Mouse (Mus musculus) WW6 (cell line): ENCODE results near the gene Dbi.

ENCODE experiments used
- DNase-seq: peaks from one replicate; pipeline ENCODE4 v3.0.0-alpha.2; 2013; ENCODE audit warnings: low read depth, low spot score

Dbi gene

DNA sequence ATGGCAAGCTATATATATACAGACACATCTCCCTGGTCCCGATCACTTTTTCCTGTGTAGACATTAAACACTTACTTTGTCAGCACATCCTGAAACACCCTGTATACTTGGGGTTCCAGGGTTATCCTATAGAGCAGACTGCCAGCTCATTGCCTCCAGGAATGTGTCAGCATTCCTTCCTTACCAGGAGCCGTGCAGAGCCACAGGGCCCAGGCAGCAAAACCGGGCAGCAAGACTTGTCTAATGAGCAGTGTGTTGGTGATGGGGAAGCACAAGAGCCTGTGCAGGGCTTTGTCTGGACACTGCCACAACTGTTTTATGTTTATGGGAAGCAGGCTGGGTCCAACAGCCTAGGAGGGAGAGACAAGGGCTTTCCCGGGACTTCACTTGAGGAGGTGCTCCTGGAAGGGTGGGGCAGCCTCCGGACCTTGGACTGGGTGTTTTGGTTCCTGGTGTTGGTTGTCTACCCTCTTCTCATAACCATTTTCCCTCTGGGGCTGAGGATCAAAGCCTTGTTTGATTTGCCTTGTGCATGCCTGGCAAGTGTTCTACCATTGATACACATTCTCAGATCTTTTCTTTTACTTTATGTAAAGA is 36.9 kb downstream of the Dbi start:
- DNase-seq: no peak

DNA sequence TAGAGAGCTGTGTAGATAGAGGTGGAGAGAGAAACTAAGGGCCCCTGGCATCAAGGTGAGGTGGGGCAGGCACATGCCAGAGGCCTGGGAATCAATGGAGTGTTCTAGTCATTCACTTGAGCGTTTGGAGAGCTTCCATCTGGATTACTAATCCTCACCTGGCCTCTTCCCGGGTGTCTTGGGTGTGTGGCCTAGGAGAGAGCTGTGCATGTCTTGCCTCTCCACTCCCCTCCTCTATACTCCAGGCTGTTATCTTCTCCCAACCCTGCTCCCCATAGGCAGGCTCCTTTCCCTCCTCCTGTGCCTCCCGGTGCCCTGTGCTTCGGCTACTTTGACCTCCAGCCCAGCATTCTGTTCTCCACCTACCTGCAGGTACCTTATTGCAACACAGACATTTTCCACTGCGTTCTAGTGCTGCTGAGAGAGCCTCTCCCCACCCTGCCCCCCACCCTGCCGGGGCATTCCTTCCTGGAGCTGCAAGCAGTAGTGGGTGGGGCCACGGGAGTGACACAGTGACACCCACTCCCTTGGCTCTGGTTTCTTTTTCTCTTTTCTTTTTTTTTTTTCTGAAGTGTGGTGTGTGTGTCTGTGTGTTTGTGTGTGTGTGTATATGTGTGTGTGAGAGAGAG is 37.8 kb downstream of the Dbi start:
- no peak for DNase-seq

DNA sequence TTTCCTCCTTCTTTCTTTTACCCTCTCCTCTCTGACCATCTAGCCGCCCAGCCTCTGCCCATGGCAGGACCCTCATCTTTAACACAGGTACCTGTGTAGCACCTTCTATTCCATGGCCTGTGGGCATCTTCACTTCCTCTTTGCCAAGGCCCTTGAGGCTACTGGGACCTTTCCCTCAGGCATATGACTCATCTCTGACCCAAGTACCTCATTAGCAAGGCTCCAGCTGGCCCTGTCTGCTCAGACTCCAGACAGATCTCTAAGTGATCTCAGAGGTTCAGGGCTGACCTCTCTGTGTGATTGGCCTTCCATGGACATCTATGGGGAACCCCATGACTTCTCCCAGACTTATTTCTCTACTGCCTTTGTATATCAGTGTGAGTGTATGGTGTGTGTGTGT is 40.2 kb downstream of the Dbi start:
- DNase-seq: no peak

DNA sequence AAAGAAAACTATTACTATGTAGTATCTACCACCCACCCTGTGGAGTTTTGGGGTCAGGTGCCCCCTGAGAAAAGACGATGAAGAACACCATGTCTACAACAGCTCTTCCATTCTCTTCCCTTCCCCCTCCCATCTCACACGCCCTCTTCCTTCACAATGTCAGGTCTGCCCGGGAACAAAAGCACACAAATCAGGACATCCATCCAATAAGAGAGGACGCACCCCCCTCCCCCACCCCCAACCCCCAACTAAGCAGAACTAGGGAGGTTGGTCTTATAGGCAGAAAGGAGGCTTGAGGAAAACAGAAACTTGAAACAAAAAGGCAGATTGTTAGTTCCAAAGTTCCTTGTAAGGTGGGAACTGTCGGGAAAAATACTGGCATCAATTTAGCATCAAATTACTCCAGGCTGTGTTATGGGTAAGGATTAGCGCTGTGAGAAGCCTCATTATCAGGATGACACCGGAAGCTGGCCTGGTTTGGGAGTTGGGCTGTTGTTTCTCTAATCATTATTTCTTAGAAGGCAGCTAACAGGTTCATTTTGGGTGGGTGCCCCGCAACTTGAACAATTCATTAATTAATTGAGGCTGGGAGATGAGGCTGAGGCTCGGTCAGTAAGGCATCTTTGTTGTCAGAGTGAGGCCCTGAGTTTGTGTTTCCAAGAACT is 43.0 kb downstream of the Dbi start:
- DNase-seq: no peak

DNA sequence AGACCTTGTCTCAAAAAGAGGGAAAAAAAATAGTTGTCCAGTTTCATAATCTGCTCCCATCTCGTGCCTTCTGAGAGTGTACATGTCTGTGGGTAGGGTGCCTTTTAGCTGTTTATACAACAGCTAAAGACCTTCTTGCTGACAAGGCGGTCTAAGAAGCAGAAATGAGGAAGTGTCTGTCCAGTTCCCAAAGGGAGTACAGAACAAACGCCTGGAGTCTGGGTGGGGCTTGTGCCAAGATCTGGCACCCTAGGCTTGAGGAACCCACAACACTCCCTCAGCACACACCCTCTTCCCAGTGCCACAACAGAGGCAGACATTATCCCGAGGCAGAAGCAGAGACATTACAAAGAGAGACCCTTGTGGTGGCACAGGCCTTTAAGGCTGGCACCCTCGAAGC is 45.4 kb downstream of the Dbi start:
- no peak for DNase-seq

DNA sequence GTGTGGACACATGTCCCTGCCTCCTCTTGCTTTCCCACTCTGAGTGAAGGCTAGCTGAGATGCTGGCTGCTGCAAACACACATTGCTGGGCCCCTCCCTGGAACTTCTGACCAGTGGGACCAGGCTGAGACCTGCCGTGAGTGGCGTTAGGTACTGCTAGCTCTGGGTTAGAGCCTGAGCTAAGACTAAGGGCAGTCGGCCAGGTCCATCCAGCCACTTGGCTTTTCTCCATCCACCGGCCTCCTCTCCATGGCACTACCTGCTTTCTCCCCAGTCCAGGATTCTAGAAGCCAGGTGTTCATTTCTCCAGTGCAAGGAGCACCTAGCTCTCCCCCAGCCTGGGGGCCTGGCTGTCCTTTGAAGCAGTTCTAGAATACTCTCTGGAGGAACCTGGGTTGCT is 45.9 kb downstream of the Dbi start:
- no peak for DNase-seq

DNA sequence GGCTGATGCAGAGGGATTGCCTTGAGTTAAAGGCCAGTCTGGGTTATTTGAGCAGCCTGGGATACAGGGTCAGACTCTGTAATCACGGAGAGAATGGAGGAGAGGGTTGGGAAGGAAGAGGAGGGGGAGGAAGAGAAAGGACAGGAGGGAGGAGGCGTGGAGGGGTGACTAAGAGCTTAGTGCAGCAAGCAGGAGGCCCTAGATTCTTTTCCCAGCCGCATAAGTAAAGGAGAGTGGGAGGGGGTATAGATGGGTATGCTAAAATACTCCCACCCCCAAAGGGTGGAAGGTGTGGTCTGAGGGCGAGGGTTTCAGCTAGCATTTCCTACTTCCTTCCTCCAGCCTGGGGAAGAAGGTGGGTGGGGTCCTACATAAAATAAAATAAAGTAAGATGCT is 46.6 kb downstream of the Dbi start:
- DNase-seq: no peak

DNA sequence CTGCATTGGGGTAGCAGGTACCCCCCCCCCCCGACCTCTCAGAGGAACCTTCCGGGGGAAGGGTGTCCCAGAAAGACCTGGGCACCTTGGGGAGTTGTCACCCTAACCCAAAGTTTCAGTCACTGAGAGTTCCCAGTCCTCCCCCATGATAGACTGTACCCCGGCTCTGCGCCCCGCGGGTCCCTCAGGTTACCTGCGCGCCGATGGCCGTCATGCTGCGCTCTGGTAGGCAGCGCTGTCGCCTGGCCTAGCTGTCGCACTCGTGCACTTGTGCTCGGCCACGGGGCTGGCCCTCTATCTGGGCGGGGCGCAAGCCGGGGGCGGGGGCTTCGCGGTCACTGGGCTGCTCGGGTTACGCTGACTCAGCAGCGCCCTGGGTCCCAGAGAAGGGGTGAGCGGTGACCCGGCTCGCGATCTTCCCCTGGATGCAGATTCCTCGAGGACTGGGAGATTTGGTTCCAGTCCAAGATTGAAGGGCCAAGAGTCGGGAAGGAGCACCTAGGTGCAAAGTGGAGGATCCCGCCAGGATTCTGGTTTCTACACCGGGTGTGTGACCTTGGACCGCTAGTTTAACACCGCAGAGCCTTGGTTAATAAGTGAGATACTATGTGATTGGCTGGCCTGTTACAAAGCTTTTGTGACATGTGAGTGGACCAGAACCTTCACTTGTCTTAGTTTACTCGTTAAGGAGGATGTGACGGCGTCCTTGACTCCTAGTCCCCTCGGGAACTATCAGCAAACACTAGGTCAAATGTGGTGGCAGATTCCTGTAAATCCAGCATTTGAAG is 47.2 kb downstream of the Dbi start, which contains the start of gene Tmem37:
Gene Tmem37, minus strand, starts transcription at position 556 of the 788 bp plus-strand sequence.
- no peak for DNase-seq

DNA sequence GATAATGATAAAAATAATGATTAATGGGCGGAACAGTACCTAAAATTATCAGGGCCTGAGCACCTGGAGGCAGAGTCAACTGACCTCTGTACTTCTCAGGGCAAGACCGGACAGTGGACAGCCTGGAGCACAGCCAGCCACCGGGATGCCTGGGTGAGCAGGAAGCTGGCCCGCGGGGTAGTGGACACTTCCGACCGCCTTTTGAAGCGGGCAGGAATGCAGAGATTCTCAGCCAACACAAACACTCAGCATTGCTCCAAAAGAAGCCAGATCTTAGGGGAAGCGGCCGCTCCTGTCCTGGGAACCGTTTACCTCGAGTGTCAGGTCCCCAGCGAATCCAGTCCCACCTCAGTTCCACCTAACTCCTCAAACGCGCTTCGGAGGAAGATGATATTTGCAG is 48.0 kb downstream of the Dbi start:
- no peak for DNase-seq

DNA sequence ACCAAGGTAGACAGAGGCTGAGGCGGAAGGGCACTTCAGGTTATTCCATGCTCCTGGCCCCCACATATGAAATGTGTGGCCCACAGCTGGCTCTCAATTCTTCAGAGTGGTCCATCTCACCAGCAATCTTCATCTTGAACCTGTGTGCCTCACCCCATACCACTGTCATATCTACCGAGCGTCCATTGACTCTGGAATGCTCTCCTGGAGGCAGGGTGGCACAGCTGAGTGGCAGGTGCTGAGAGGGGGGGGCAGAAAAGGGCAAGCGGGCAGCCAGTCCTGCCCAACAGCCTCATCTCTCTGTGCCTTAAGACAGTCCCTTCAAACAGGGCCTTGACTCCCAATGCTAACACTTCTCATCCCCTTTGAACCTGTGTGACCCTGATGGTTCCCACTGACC is 49.7 kb downstream of the Dbi start:
- DNase-seq: no peak

DNA sequence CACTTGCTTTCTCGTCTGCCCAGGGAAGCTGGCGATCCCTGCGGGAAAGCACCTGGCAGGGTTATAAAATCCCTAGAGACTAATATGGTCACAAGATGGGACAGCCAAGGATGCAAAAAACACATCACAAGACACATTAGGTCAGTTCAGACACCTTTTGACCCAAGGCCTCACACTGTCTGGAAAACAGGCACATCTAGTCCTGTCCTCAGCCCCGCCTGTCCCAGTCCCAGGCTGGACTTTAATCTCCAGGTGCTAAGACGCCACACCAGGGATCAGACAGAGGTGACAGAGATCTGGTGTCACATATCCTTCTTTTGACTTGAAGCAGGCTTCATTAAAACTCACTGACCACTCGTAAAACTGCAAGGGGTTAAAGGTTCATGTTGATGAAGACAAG is 50.7 kb downstream of the Dbi start:
- DNase-seq: no peak

DNA sequence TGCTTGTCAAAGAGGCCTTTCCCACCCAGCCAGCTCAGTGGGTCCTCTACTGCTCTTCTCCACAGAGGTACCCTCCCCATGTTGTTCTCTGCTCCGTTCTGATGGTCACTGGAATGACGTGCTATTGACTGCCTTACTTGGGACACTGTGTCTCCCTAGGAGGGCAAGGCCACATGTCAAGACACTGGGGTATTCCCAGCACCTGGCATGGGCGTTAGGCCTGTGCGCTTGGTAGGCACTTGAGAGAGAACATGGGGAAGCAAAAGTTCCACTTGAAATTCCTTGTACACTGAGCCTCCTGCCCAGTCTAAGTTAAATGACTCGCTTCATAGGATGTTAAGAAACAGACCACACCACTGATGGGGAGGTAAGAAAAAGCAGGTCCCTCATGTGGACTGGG is 51.8 kb downstream of the Dbi start:
- no peak for DNase-seq

DNA sequence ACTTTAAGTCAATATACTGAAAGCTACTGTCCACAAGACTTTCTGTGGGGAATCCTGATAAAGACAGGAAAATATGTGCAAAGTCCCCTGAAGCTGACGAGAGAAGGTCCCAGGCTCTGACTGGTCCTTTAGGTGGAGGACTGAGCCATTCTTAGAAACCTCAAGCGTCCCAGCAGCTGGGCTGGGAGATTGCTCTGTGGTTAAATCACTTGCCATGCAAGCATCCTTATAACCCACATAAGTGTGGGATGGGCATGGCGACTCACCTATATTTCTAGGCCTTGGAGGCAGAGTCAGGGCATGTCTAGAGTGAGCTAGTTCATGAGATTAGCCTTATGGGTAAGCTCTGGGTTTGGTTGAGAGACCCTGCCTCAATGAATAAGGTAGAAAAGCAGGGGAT is 54.3 kb downstream of the Dbi start:
- DNase-seq: no peak

DNA sequence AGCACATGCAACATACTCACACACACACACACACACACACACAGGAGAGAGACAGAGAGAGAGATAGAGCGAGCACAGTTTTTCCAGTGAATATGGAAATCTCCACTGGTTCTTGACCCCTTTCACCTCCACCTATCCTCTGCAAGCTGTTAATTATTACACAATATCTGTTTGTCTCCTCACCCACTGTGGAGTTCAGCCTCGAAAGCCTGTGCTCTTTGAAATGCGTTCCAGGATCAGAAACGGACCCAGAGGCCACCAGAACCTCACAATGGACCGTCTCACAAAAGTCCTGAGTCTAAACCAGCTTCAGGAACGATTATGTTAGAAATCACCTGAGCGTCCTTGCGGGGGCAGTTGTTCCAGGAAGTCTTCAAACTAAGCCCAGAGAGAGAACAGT is 54.7 kb downstream of the Dbi start:
- no peak for DNase-seq

DNA sequence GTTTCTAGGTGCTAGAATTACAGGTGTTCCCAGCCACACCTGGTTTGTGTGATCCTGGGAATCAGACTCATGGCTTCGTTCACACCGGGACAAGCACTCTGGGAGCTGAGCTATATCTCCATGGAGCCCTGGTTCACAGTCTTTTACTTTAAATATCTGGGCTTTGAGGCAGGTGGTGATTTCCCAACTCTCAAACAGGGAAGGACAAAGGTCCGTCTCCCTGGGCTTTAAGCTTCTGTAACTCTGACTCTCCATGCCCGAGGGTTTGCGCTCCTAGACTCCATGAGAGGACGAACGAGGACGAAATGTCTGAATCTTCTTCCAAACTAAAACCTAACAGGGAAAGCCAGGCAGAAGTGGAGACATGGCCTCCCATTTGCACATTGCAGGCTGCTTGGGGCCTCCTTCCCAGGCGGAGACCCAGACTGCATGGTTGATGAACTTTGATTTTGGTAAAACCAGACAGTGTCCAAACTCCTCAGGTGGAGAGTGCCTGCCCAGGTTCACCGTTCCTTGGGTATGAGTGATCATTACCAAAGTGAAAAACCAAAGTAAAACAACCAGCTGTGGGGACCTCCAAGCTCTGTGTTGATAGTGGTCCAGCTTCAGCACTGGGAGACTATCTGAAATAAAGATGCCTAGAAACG is 56.7 kb downstream of the Dbi start:
- DNase-seq: no peak
